Mouse (Mus musculus) large intestine, adult 2 months (tissue): ENCODE measurements around the gene Gss. TPM values are rescaled to one million over a fixed set of nuclear protein-coding genes. Genes with fewer than 3 reads are reported as not detected.
"Not testable (repeated sequence)": the region's sequence is repeated elsewhere in the genome, so short reads cannot be mapped to it uniquely, and the experiment has no call there.

Experiments used
- DNase-seq: peaks from one replicate; pipeline ENCODE4 v3.0.0-alpha.2; 2012; ENCODE audit warnings: low read depth, low spot score
- WGBS: fragments of 180-500 bp; shearing (Covaris S2); methylation state at CpG from one replicate; pipeline ENCODE4 v1.1.7; 2018; 5-methylcytosine and 5-hydroxymethylcytosine counted together
- polyA plus RNA-seq: library from polyadenylated mRNA; depleted of rRNA; stranded (reverse); fragments of >200 nt; gene quantifications from 2 replicates; pipeline ENCODE4 v1.2.3, GENCODE M21; 2012

Gss gene
- polyA plus RNA-seq, 1 experiment = 76.2 TPM

GRCm38 (mm10) chr2:155622606-155623005, 30.0 kb upstream of the Gss start:
- 26% methylated on average over 11 of the region's 11 CpGs for WGBS
- DNase-seq = no peak

DNA sequence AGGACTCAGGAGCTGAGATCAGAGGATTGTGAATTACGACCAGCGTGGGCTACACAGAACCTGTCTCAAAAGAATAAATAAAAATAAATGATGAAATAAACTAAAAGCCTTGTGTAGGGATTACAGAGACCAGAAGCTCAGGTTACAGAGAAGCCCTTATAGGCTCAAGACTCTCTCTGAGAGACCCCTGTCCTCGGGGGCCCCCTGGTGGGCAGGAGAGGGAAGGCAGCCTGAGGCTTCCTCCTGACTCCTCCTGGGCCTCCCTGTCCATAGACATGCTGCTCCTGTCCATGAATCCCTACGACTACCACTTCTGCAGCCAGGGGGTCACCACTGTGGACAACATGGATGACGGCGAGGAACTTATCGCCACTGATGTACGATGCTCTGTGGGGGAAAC, 27.2 kb upstream of the Gss start:
- 16% methylated on average over 8 of the region's 8 CpGs for WGBS
- no peak for DNase-seq

DNA sequence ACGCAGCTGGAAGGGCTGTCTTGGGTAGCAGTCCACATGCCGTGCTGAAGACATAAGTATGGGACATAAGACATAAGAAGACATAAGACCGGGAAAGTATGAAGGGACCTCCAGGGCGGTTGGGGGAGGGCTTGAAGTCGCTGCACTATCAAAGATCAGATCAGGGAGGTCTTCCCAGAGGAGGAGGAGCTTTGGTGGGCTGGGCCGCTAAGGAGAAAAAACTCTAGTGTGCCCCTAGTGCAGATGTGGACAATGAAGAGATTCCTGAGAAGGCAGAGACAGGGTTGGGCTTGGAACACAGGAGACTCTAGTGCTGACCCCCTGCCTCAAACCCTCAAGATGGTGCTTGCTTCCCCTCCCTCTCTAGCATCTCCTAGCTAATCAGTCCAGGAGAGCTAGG, 24.4 kb upstream of the Gss start:
- DNase-seq = no peak
- 58% methylated on average over 6 of the region's 6 CpGs for WGBS

DNA sequence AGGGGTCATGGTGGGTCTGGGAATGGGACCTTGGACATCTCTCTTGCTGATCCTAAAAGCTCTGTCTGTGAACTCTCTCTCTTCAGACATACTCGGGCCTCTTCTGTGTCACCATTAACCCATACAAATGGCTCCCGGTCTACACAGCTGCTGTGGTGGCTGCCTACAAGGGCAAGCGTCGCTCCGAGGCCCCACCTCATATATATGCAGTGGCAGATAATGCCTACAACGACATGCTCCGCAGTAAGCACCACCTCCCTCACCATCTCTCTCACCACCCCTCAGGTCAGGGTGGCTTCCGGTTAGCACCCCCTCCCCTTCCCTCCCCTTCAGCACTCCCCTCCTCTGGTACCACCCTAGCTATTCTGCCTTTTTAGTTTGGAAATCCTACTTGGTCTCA, 21.3 kb upstream of the Gss start:
- WGBS = 72% methylated on average over 8 of the region's 8 CpGs
- DNase-seq = no peak

DNA sequence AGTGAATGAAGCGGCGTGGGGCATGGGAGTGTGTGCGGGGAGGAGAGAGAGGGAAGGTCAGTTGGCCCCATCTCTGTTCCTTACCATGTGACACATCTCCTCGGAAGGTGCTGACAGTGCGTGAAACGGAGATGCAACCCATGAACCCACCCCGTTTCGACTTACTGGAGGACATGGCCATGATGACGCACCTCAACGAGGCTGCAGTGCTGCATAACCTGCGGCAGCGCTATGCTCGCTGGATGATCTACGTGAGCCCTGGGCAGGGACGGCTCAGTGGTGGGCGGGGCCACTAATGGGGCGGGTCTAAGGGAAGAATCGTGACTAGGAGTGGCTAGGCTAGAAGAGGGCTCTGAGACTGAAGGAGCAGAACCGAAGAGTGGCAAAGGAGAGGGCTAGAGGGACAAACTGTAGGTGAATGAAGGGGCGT, 20.7 kb upstream of the Gss start:
- 5% methylated on average over 20 of the region's 20 CpGs for WGBS
- DNase-seq = no peak

GRCm38 (mm10) chr2:155611834-155612550, 19.4 kb upstream of the Gss start:
- WGBS = 92% methylated on average over 9 of the region's 9 CpGs

DNA sequence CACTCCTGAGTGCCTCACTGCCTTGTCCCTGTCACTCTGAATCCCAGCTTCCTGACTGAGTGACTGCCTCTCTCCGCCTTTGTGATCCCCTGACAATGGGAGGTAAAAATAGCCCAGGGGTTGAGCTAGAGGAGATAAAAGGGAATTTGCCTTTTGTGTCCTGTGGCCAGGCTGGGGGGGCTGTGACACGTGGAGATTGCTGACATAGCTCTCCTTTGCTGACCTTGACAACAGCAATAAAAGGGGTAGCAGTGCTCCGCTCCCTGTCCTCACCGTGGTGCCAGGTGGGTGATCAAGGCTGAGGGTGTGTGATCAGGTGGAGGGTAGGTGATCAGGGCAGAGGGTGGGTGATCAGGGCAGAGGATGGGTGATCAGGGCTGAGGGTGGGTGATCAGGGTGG, 18.4 kb upstream of the Gss start, which contains the start of gene Myh7b:
Gene Myh7b, plus strand, starts transcription at position 235 of the 400 bp plus-strand sequence.
- no peak for DNase-seq
- 52% methylated on average over 4 of the region's 4 CpGs for WGBS

More at GRCm38 (mm10) chr2:155611834-155612550, 19.4 kb upstream of the Gss start:
- no peak for DNase-seq

DNA sequence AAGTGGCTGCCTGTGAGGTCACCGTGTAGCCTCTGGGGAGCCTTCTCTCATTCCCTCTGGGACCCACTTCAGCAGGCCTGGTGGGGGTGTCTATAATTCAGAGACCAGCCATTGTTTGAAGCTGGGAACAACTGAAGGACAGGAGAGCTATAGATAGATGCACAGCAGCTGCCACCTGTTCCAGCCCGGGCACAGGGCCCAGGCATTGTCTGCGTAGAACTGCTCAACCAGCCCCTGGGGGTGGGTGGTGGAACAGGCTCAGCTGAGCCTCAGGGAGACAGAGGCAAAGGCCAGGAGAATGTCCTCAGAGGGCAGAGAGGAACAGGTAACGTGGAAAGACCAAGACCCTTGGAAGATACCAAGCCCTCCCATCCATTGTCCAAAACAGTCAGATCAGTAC, 13.8 kb upstream of the Gss start:
- WGBS = 75% methylated on average over 4 of the region's 4 CpGs
- no peak for DNase-seq

GRCm38 (mm10) chr2:155605236-155605589, 12.6 kb upstream of the Gss start:
- WGBS = 32% methylated on average over 4 of the region's 4 CpGs
- DNase-seq = not testable (repeated sequence)

DNA sequence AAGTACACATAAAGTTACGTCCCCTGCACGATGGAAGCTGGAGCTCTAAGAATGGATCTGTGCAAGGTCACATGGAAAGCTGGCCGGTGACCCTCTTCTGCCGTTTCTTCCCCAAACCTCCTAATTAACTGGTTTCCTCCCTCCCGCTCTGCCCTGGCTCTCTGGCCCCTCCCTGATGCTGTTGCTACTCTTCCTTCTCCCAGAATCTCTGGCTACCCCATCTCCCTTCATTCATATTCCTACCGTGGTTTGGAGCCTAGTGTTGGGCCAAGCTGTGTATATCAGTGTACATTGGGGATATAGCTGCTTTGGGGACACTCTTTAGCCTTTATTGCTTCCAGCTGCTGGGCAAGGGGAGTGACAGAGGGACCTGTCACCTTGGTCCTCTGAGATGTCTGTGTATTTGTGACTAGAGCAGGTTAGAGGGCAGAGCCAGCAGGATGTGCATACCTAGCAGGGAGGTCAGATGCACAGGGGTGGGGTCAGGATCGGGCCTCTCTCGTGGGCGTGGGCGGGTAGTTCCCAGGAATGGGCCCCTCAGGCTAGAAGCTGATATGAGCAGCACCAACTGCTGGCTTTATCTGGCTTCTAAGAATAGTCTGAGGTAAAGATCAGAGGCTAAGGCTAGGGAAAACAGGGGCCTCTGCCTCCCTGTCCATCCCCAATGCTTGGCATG, 12.1 kb upstream of the Gss start:
- DNase-seq = no peak
- WGBS = 37% methylated on average over 10 of the region's 10 CpGs

- no peak for DNase-seq
- whole genome bisulfite sequencing = 25% methylated on average over 3 of the region's 3 CpGs
Observed at GRCm38 (mm10) chr2:155603707-155604106, 11.1 kb upstream of the Gss start.

DNA sequence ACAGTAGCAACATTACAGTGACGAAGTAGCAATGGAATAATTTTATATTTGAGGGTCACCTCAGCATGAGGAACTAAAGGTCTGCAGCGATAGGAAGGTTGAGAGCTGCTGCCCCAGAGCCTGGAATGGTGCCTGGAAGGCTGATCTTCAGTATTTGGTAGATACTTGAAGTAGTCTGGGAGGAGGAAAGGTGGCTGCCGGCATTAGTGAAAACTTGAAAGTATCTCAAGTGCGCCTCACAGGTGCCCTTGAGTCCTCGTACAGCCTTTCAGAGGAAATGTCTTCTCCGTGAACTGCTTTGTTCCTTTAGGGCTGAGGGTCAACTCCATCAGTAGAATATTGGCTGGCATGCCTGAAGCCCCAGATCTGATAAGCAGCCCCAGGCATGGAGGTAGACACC, 2.9 kb upstream of the Gss start:
- WGBS = 84% methylated on average over 6 of the region's 6 CpGs
- no peak for DNase-seq

GRCm38 (mm10) chr2:155592854-155593283, 259 bp upstream of the Gss start:
- under 1% methylated on average over 9 of the region's 9 CpGs for WGBS
- DNase-seq = no peak

GRCm38 (mm10) chr2:155591676-155592075, 934 bp downstream of the Gss start:
- DNase-seq = no peak
- WGBS = 5% methylated on average over 6 of the region's 6 CpGs

DNA sequence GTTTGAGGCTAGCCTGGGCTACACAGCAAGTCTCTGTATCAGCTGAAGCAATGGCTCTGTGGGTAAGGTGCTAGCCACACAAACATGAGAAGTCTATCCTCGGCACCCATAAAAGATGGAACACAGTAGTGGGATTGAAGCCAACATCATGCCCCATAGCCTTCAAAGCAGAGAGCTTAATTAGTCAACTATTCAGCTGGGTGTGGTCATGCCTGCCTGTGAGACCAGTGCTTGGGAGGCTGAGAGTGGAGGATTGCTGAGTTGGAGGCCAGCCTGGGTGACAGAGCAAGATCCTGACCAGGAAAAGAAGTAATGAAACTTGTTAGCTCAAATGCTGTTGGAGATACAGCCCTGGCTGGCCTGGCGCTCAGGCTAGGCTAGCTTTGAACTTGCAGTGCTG, 1.7 kb downstream of the Gss start:
- WGBS = 26% methylated on average over 2 of the region's 2 CpGs
- DNase-seq = no peak

DNA sequence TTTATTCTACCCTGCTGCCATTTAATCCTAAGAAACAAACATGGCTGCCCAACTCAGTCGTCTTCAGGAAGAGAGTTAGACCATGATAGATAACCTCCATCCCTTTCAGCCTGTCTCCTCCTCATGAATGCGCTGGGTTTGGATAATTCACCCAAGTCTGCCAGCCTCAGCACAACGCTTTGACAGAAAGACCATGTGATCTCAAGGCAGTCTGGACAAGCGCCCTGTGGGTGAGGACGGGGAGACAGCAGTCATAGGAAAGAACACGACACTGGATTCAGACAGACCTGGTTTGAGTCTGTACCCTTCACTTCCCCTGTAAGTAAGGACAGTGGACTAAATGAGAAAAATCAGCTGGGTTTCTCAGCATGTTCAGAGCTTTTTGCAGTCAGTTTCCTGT, 3.1 kb downstream of the Gss start:
- WGBS = 66% methylated on average over 6 of the region's 6 CpGs
- no peak for DNase-seq

- DNase-seq = no peak
- 25% methylated on average over 3 of the region's 3 CpGs for WGBS
Observed at GRCm38 (mm10) chr2:155588136-155588535, 4.5 kb downstream of the Gss start.

DNA sequence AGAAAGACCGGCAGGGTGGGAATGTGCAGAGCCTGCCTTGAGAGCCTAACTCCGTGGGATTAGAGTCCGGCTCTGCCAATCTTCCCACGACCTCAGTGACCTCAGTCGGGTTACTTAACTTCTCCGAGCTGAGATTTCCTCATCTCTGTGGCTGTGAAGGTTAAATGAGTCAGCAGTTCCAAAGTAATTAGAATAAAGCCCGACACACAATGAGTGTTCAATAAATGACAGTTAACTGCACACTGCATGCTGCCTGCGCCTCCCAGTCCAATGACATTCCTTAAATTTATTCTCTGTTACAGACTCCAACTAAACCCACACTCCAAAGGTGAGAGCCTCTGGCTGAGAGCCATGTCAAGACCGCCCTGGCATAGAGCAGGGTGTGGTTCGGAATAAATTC, 7.1 kb downstream of the Gss start:
- WGBS = 31% methylated on average over 10 of the region's 10 CpGs
- DNase-seq = no peak

- no peak for DNase-seq
- WGBS = 46% methylated on average over 9 of the region's 9 CpGs
Observed at GRCm38 (mm10) chr2:155585082-155585481, 7.5 kb downstream of the Gss start.

GRCm38 (mm10) chr2:155583927-155584530, 8.6 kb downstream of the Gss start:
- WGBS = 43% methylated on average over 5 of the region's 5 CpGs
- no peak for DNase-seq

GRCm38 (mm10) chr2:155582996-155583395, 9.6 kb downstream of the Gss start:
- no peak for DNase-seq

More at GRCm38 (mm10) chr2:155582996-155583395, 9.6 kb downstream of the Gss start:
- 80% methylated on average over 5 of the region's 5 CpGs for WGBS
